Mouse (Mus musculus) kidney, adult 11 months (tissue): ENCODE measurements at regions not wholly inside any gene's neighbourhood (a gene's known extent, or its start where the extent isn't known, plus 50 kb on each side); places are given as distances from the start of the nearest gene placed in this dataset.
A peak's percentile ranks its signal among the peaks of the same experiment; 100 is the strongest.

Experiments
- DNase-seq: peaks from one replicate; pipeline ENCODE4 v3.0.0; 2022

DNA sequence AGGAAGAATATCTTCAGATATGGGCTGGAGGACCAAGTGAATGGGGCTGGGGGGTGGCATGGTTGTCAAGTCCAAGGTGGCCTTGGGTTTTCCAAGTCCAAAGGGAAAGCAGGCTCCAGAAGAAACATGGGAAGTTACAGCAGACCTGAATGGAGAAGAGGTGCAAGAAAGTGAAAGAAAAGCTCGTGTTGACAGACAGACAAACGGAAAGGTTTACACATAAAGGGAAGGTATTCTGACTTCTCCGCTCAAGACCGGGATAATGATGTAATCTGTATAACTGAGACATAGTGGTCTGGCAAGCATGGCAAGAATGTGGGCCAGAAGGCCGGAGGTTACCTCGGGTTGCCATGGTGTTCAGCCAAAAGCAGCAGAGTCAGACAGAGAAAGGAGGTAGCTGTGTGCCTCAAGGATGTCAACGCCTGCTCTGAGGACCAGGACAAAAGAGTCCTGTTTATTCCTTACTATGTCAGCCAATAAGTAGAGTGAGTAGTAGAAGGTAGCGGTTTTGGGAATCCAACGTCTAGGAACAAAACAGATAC is 50.8 kb upstream of the Elk3 start:
- DNase-seq, result no peak

GRCm38 (mm10) chr10:93364108-93364793 is 53.3 kb upstream of the Elk3 start:
- DNase-seq, result no peak

DNA sequence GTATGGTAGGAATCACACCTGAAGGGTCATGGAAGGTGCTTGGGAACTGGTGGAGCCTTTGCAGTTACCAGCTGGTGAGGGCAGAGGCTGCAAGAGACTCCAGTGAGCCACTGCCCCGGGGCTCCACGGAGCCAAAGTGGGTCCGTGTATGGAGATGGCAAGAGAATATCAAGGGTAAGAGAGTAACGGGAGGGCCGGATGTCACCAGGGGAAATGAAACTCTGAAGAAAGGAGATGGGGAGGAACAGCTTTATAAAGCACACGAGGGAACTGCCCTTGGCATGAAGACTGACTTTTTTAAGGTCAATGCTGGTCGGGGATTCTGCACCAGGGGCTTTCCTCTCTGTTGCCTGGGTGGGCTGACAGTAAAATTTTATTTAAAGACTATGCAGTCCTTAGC is 53.9 kb upstream of the Elk3 start:
- no peak for DNase-seq

DNA sequence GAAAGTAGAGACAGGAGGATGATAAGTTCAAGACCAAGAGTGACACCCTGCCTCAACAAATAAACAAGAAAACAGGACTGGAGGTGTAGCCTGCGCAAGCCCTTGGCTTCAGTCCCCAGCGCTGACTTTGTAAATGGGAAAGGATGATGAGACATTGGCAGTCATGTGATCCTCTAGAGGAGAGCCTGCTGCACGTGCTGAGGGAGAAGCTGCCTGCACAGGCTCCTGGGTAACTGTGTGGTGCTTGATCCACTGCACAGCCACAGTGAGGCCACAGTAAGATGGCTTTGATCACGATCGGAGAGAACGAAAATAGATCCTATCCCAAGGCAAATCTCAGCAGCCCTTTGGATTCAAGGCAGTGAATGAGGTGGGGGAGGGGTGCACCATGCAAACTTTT is 54.4 kb upstream of the Elk3 start:
- DNase-seq, result no peak

DNA sequence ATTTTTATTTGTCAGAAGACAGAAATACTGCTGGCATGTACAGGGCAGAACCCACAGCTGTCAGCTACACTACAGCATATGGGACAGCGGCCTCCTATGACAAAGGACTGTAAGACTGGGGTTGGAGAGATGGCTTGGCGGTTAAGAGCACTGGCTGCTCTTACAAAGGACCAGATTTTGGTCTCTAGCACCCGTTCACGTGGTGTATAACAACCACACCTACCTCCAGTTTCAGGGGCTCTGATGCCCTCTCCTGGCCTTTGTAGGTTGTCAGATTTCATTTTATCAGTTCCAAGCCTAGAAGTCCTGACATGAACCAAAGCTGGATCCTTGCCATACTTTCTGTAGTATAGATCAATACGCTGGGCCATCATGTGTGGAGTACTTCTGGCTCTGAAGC is 54.9 kb upstream of the Elk3 start:
- DNase-seq, result no peak

DNA sequence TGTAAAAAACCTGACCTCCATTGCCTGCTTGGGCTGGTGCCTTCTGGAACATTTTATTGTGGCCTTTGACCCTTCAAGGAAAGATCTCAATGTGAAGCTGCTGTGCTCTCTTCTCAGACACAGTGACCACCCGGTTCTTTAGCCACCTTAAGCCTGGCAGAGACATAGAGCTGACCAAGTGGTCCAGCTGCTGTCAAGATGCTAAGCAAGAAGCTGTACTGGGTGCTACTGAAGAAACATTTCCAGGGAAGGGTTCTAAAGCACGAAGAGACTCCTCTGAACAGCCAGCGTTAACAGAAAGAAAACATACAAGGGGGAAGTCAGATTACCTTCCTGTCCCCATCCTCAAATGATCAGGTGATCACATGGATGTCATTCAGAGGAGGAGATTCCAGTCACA is 58.8 kb upstream of the Elk3 start:
- no peak for DNase-seq

DNA sequence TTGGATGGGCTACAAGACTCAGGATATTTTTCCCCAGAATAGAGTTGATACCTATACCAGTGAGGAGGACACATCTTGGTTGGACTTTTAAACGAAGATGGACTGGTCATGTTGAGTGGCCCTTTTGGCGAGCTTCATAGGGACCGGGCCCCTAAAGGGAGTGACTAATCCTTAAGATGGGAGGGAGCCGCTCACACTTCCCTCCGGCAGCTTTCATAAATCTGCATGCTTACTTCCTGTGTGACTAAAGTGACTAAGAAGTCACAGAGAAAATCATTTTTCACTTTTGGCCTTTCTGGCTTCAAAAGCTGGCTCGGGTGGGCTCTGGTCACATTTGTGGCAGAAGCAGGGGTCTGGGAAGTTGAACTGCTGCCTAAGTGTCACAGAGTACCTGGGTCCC is 59.4 kb upstream of the Elk3 start:
- DNase-seq, result no peak

DNA sequence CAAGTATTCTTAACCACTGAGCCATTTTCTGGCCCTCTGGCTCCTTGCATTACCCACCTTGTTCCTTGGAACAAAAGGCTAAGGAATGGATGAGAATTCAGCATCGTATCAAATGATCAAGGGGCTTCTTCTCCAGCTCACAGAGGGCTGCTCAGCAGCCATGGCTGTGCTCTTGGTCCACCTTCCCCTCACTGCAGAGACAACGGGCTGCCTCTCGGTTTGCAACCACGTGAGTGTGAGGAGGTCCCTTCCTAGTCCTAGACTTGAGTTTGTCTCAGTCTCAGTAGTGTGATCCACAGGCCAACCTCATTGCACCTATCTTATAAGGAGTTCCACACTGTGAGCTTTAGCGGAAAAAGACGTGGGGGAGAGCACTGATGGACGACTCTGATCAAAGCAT is 61.3 kb upstream of the Elk3 start:
- no peak for DNase-seq

GRCm38 (mm10) chr10:93373265-93373664 is 62.3 kb upstream of the Elk3 start:
- no peak for DNase-seq

GRCm38 (mm10) chr10:93373954-93374689 is 63.2 kb upstream of the Elk3 start:
- DNase-seq, result no peak

GRCm38 (mm10) chr10:93374690-93374994 is 63.7 kb upstream of the Elk3 start:
- no peak for DNase-seq

- DNase-seq, result peak; percentile 72
Observed at GRCm38 (mm10) chr10:93375007-93375711, 64.2 kb upstream of the Elk3 start.

GRCm38 (mm10) chr10:93375771-93376170 is 64.8 kb upstream of the Elk3 start:
- DNase-seq, result no peak

GRCm38 (mm10) chr10:93376457-93376941 is 65.6 kb upstream of the Elk3 start:
- DNase-seq, result peak; percentile 57

DNA sequence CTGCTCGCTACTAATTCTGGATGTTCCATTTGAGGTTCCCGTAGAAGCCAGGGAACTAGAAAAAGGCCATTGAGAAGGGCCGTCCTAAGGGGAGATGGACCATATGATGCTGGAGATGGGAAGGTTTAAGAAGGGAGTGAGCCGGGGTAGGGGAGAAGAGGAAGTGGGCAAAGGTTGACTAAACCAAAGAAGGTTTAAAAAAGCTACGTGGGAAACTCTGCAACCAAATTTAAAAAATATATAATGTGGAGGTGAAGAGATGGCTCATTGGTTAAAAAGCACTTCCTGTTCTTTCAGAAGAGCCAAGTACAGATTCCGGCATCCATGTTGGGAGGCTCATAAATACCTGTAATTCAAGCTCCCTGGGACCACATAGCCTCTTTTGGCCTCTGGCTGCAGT is 63.9 kb upstream of the Lta4h start:
- DNase-seq, result no peak

DNA sequence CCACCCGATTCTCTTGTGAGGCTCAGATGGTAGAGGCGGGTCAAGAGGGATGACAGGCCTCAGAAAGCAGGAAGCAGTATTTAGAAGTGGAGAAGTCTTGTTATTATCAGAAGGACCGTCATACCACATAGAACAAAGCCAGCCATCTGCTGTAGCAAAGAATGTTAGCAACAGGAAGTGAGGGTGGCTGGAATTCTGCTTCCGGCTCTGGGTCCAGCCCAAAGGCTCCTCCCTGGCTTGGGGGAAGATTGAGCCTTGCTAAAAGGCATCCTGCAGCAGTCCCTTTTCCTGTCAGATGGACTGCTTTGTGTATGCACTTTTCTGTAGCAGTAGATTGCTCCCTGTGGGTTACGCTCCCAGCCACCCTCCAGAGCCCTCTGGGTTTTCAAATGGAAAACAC is 61.9 kb upstream of the Lta4h start:
- DNase-seq, result peak; percentile 17

GRCm38 (mm10) chr10:93393902-93394301 is 59.3 kb upstream of the Lta4h start:
- DNase-seq, result no peak

DNA sequence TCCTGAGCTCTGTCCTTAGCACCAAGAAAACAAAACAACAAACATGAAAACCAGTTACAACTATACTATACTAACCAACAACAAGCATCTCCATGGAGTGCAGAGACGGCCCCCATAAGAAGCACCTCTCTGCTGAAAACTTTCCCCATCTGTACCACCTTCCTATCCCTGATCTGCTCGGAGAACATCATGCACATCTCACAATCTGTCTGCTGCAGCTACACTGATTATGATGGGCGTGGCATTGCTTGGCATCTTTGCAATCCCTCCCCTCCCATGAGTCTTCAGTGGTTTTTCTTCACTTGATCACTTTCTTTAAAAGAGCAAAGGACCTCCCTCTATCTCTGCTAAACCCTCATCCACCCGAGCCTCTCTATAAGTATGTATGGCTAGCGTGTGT is 55.5 kb upstream of the Lta4h start:
- no peak for DNase-seq

- no peak for DNase-seq
Observed at GRCm38 (mm10) chr10:93398531-93399320, 54.5 kb upstream of the Lta4h start.

DNA sequence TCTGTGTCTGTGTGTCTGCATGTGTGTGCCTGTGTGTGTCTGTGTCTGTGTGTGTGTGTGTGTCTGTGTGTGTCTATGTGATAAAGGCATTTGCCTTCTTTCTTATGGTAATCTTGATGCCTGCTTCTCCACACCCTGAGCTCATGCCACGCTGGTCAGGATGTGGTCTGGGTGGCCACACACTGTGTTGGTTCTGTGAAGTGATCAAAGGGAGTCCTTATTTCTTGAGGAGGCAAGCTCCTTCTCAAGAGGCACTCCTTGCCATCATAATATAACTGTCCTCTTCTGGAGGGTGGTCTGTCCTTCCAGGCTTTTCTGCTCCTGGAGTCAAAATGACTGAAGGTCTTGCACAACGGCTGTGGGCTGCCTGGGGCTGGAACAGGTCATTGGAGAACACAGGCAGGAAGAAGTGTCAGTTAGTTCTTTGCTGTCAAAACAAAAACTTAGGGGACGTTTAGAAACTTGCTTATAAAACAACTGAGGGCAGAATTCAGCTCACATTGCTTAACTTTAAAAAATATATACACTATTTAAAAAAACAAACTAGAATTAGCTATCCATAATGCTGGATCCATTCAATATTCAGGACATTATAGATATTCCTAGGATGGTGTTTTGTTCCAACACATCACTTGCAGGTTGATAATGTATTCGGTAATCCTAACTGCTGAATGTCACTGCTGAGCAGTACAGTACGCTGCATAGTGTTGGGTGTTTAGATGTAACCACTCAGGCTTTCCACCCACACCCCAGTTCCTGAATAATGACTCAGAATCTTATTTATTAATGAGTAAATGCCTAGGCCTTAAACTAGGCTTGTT is 50.3 kb upstream of the Lta4h start:
- no peak for DNase-seq
